Mouse (Mus musculus) neural tube, embryonic 11.5 days (tissue): Measurements from ENCODE around the gene Fbxl17. TPM values are rescaled to one million over a fixed set of nuclear protein-coding genes. Genes with fewer than 3 reads are reported as not detected.

Experiments used
- ATAC-seq: fragments of 200-750 bp; cut with Nextera tagmentation; 2 replicates; pipeline ENCODE4 v1.8.0; 2017; ENCODE audit warnings: moderate number of reproducible peaks, mild to moderate bottlenecking, moderate TSS enrichment, moderate library complexity; ENCODE audit not compliant: insufficient read depth, low FRiP score, low TSS enrichment
- DNase-seq: peaks from one replicate; pipeline ENCODE4 v3.0.0-alpha.2; 2015; ENCODE audit warnings: low spot score
- H3K27ac ChIP-seq: fragments of 300-500 bp; sonication (generic); 2 replicates; pipeline ENCODE4 v1.5.1; 2014; ENCODE audit warnings: low read depth, mild to moderate bottlenecking, low read length
- H3K27me3 ChIP-seq: fragments of 300-500 bp; sonication (generic); 2 replicates; pipeline ENCODE4 v1.6.1; 2014; ENCODE audit warnings: mild to moderate bottlenecking, low read length, mixed read lengths; ENCODE audit not compliant: control insufficient read depth, insufficient read depth
- H3K36me3 ChIP-seq: fragments of 300-500 bp; sonication (generic); 2 replicates; pipeline ENCODE4 v1.6.1; 2014; ENCODE audit warnings: mild to moderate bottlenecking, low read length, moderate library complexity, mixed read lengths; ENCODE audit not compliant: control insufficient read depth, insufficient read depth
- H3K4me1 ChIP-seq: fragments of 300-500 bp; sonication (generic); 2 replicates; pipeline ENCODE4 v1.6.1; 2014; ENCODE audit warnings: low read length, mixed read lengths; ENCODE audit not compliant: control insufficient read depth, insufficient read depth
- H3K4me2 ChIP-seq: fragments of 300-500 bp; sonication (generic); 2 replicates; pipeline ENCODE4 v1.6.1; 2014; ENCODE audit warnings: low read depth, mild to moderate bottlenecking, moderate library complexity
- H3K4me3 ChIP-seq: fragments of 300-500 bp; sonication (generic); 2 replicates; pipeline ENCODE4 v1.5.1; 2014; ENCODE audit warnings: low read depth, low read length
- H3K9ac ChIP-seq: fragments of 300-500 bp; sonication (generic); 2 replicates; pipeline ENCODE4 v1.6.1; 2014; ENCODE audit warnings: mild to moderate bottlenecking, low read length
- H3K9me3 ChIP-seq: fragments of 300-500 bp; sonication (generic); 2 replicates; pipeline ENCODE4 v1.6.1; 2016; ENCODE audit warnings: low read length; ENCODE audit not compliant: control insufficient read depth
- WGBS: fragments of 180-500 bp; shearing (Covaris S2); extraction: QIAGEN DNeasy Blood & Tissue Kit; methylation state at CpG from one replicate; pipeline ENCODE4 v1.1.7; 2014; 5-methylcytosine and 5-hydroxymethylcytosine counted together
- polyA plus RNA-seq: library from polyadenylated mRNA; unstranded; fragments of >200 nt; fragmentation: Nextera tagmentation; extraction: Ambion mirVana; gene quantifications from 2 replicates; pipeline ENCODE4 v1.2.1, GENCODE M21; 2014

Fbxl17 gene
- polyA plus RNA-seq, 1 experiment from 2014 or later = 7.8 TPM

GRCm38 (mm10) chr17:63367476-63367875 is 132.3 kb downstream of the Fbxl17 start:
- Histone ChIP-seq H3K4me1 (0 out of 2 replicates have a peak, but pooled peaks cover 3% of the 10 kb centered on the region), H3K27me3 (no peaks in the 10 kb centered on the region), H3K4me2 (no peak overlapping the region), H3K4me3 (no peak overlapping the region), H3K36me3 (no peaks in the 10 kb centered on the region), H3K9me3 (no peaks in the 10 kb centered on the region), H3K9ac (no peak overlapping the region), H3K27ac (no peak overlapping the region)
- ATAC-seq (no peak), DNase-seq (no peak)
- 86% methylated on average over 6 of the region's 6 CpGs for WGBS

DNA sequence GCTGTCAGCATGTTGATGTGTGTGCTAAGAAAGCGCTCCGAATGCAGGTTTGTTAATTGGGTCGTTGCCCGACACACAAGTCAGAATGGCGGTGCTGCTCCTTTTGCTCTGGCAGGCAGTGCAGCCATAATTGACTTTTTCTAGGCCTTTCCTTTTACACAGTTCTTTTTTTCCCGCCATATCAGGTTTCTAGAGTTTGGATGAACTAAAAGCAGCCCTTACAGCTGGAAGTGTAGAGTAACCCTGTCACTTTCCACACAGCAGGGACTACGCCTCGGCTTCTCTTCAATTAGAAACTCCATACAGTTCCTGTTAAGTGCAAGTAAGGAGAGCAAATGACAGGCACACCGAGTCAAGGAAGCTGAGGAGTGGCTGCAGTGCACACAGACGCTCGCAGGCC is 133.8 kb downstream of the Fbxl17 start:
- Histone ChIP-seq H3K4me1 (0 out of 2 replicates have a peak, but pooled peaks cover 3% of the 10 kb centered on the region), H3K36me3 (no peaks in the 10 kb centered on the region), H3K27me3 (no peaks in the 10 kb centered on the region), H3K4me2 (no peak overlapping the region), H3K27ac (no peak overlapping the region), H3K9ac (no peak overlapping the region), H3K9me3 (no peaks in the 10 kb centered on the region), H3K4me3 (no peak overlapping the region)
- DNase-seq (no peak), ATAC-seq (no peak)
- 48% methylated on average over 11 of the region's 11 CpGs for WGBS

DNA sequence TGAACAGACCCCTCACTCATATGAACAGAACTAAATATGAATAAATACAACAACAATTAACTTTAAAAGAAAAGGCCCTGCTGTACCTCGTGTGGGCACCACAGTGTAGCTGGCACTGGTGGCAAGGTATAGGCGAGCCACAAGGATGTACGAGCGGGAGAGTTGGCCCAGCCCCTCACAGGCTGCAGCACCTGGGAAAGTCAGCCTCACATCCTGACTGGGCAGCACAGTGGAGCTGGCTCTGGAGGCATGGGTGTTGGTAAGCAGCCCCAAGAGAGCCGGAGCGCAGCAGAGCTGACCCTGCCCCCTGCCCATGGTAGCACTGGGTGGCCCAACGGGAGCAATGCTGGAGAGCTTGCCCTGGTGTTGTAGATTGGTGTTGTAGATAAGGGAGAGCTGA is 135.2 kb downstream of the Fbxl17 start:
- Histone ChIP-seq H3K4me1 (no peaks in the 10 kb centered on the region), H3K9ac (no peak overlapping the region), H3K9me3 (no peaks in the 10 kb centered on the region), H3K27me3 (no peaks in the 10 kb centered on the region), H3K27ac (no peak overlapping the region), H3K4me3 (no peak overlapping the region), H3K36me3 (no peaks in the 10 kb centered on the region), H3K4me2 (no peak overlapping the region)
- WGBS = 94% methylated on average over 7 of the region's 7 CpGs
- DNase-seq = no peak
- ATAC-seq = no peak

DNA sequence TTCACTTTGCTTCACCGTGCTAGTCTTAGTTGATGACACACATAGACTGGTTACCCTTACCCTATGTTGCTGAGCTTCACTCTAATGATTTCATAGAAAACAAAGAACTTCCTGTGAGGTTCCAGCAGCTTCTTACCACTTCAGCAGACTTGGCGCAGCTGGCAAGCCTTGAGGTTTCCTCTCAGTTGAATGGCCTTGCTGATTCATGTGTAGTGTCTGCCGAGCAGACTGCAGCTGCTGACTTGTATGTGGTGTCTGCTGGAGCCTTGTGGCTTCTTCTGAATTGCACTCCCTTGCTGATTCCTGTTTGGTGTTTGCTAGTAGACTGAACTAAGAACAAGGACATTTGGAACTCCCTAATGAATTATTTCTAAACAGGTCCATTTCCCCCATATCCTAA is 137.6 kb downstream of the Fbxl17 start:
- no peak overlapping the region for H3K4me3 ChIP-seq
- DNase-seq = no peak
- 73% methylated on average over 3 of the region's 3 CpGs for WGBS

DNA sequence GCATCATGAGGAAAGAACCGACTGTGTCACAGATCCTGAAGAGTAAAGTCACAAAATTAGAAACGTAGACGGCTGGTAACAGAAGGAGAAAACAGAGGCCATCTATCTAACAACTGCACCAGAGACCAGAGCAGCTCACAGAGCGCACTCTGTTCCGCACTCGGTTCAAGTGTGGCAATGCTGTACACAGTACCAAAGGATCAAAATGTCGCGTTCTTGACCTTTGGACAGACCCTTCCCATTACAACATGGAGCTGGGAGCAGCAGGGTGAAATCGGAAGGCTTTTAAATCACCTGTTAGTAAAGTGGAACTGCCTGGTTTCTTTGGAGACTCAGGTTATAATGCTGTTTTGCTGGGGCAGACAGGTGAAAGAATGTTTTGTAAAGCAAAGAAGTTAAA is 138.1 kb downstream of the Fbxl17 start:
- Histone ChIP-seq H3K4me1 (no peaks in the 10 kb centered on the region), H3K27me3 (no peaks in the 10 kb centered on the region), H3K4me2 (no peak overlapping the region), H3K4me3 (no peak overlapping the region), H3K9ac (no peak overlapping the region), H3K9me3 (no peaks in the 10 kb centered on the region), H3K36me3 (no peaks in the 10 kb centered on the region), H3K27ac (no peak overlapping the region)
- no peak for ATAC-seq
- DNase-seq = no peak
- 91% methylated on average over 9 of the region's 9 CpGs for WGBS

More for the DNA sequence above, 137.6 kb downstream of the Fbxl17 start:
- H3K27me3 ChIP-seq = no peaks in the 10 kb centered on the region
- no peak overlapping the region for H3K9ac ChIP-seq
- H3K9me3 ChIP-seq = no peaks in the 10 kb centered on the region
- ATAC-seq = no peak
- H3K36me3 ChIP-seq = no peaks in the 10 kb centered on the region
- no peak overlapping the region for H3K4me2 ChIP-seq
- no peaks in the 10 kb centered on the region for H3K4me1 ChIP-seq
- no peak overlapping the region for H3K27ac ChIP-seq

GRCm38 (mm10) chr17:63358837-63359236 is 141.0 kb downstream of the Fbxl17 start:
- 88% methylated on average over 1 of the region's 1 CpGs for WGBS
- H3K4me1 ChIP-seq = no peaks in the 10 kb centered on the region
- no peak for DNase-seq
- H3K27ac ChIP-seq = no peak overlapping the region
- H3K4me2 ChIP-seq = no peak overlapping the region
- H3K27me3 ChIP-seq = no peaks in the 10 kb centered on the region
- no peaks in the 10 kb centered on the region for H3K9me3 ChIP-seq
- no peak for ATAC-seq
- no peak overlapping the region for H3K9ac ChIP-seq
- H3K4me3 ChIP-seq = no peak overlapping the region
- no peaks in the 10 kb centered on the region for H3K36me3 ChIP-seq

GRCm38 (mm10) chr17:63356202-63356601 is 143.6 kb downstream of the Fbxl17 start:
- Histone ChIP-seq H3K4me3 (no peak overlapping the region), H3K27ac (no peak overlapping the region), H3K4me2 (no peak overlapping the region), H3K9ac (no peak overlapping the region), H3K36me3 (no peaks in the 10 kb centered on the region), H3K9me3 (no peaks in the 10 kb centered on the region), H3K4me1 (no peaks in the 10 kb centered on the region), H3K27me3 (no peaks in the 10 kb centered on the region)
- WGBS = 93% methylated on average over 3 of the region's 3 CpGs
- ATAC-seq (no peak), DNase-seq (no peak)

- Histone ChIP-seq H3K4me3 (no peak overlapping the region), H3K9me3 (no peaks in the 10 kb centered on the region), H3K36me3 (no peaks in the 10 kb centered on the region), H3K9ac (no peak overlapping the region), H3K4me2 (no peak overlapping the region), H3K27ac (no peak overlapping the region), H3K4me1 (no peaks in the 10 kb centered on the region), H3K27me3 (no peaks in the 10 kb centered on the region)
- WGBS = 86% methylated on average over 6 of the region's 6 CpGs
- ATAC-seq = no peak
- DNase-seq = no peak
Observed at GRCm38 (mm10) chr17:63352634-63353195, 147.1 kb downstream of the Fbxl17 start.

GRCm38 (mm10) chr17:63351682-63352081 is 148.1 kb downstream of the Fbxl17 start:
- Histone ChIP-seq H3K9ac (no peak overlapping the region), H3K9me3 (no peaks in the 10 kb centered on the region), H3K4me3 (no peak overlapping the region), H3K4me2 (no peak overlapping the region), H3K36me3 (no peaks in the 10 kb centered on the region), H3K4me1 (no peaks in the 10 kb centered on the region), H3K27ac (no peak overlapping the region), H3K27me3 (no peaks in the 10 kb centered on the region)
- 75% methylated on average over 2 of the region's 2 CpGs for WGBS
- DNase-seq (no peak), ATAC-seq (no peak)
